Mouse (Mus musculus): ENCODE results near the gene Fam129a. TPM values are rescaled to one million over a fixed set of nuclear protein-coding genes. Genes with fewer than 3 reads are reported as not detected.

The Fam129a gene
- polyA plus RNA-seq, 1 experiment from 2014 or later = 1.9 TPM

GRCm38 (mm10) chr1:151629591-151630250, 58.7 kb downstream of the Fam129a start:
- H3K4me1 ChIP-seq (ENCODE audit: control insufficient read depth, insufficient read depth, low read length) = no peaks in the 10 kb centered on the region
- no peak overlapping the region for H3K9ac ChIP-seq (ENCODE audit: low read length)
- H3K27ac ChIP-seq (ENCODE audit: low read depth, low read length) = no peak overlapping the region
- H3K4me3 ChIP-seq (ENCODE audit: low read depth, low read length) = no peak overlapping the region
- no peaks in the 10 kb centered on the region for H3K27me3 ChIP-seq (ENCODE audit: control insufficient read depth, insufficient read depth, low read length)
- no peak overlapping the region for H3K4me2 ChIP-seq (ENCODE audit: low read depth)
- ATAC-seq (ENCODE audit: insufficient read depth, low FRiP score, low TSS enrichment) (peak; percentile 56; the same call in 1 of the 2 replicates), DNase-seq (ENCODE audit: low spot score) (peak; percentile 51)
- H3K36me3 ChIP-seq (ENCODE audit: control insufficient read depth, insufficient read depth, low read length) = no peaks in the 10 kb centered on the region
- H3K9me3 ChIP-seq (ENCODE audit: control insufficient read depth, low read length) = no peaks in the 10 kb centered on the region
- WGBS = 43% methylated on average over 7 of the region's 7 CpGs

DNA sequence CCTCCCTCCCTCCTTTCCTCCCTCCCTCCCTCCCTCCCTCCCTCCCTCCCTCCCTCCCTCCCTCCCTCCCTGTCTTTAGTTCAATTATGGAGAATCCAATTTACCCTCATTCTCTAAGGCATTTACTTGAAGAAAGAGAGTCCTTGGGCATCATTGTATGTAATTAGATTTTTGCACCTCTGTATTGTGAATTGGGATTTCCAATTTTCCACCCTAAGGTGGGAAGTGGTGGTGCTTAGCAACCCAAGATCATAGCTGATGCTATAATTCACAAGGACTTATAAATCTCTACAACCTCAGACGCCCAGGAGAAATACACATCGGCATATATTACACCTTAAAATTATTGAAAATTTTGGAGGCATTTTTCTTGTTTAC, 59.3 kb downstream of the Fam129a start:
- Histone ChIP-seq H3K4me2 (ENCODE audit: low read depth) (no peak overlapping the region), H3K9ac (ENCODE audit: low read length) (no peak overlapping the region), H3K27ac (ENCODE audit: low read depth, low read length) (no peak overlapping the region), H3K4me3 (ENCODE audit: low read depth, low read length) (no peak overlapping the region), H3K9me3 (ENCODE audit: control insufficient read depth, low read length) (no peaks in the 10 kb centered on the region), H3K27me3 (ENCODE audit: control insufficient read depth, insufficient read depth, low read length) (no peaks in the 10 kb centered on the region), H3K36me3 (ENCODE audit: control insufficient read depth, insufficient read depth, low read length) (no peaks in the 10 kb centered on the region), H3K4me1 (ENCODE audit: control insufficient read depth, insufficient read depth, low read length) (no peaks in the 10 kb centered on the region)
- DNase-seq (ENCODE audit: low spot score) (no peak), ATAC-seq (ENCODE audit: insufficient read depth, low FRiP score, low TSS enrichment) (0 out of 2 replicates have a peak, but pooled peaks have one; percentile 40)
- 87% methylated on average over 2 of the region's 2 CpGs for WGBS

DNA sequence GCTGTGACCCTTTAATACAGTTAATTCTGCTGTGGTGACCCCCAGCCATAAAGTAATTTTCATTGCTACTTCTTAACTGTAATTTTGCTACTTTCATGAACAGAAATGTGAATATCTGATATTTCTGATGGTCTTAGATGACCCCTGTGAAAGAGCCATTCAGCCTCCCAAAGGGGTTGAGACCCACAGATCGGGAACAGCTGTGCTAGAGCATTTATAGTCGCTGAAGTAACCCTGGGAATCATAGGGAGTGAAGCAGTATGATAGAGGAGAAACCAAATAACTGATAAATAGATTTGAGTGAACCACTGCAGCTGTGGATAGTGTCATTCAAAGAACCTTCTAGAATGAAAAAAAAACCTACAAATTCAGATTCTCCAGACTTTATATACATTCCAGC, 60.1 kb downstream of the Fam129a start:
- H3K4me1 ChIP-seq (ENCODE audit: control insufficient read depth, insufficient read depth, low read length) = no peaks in the 10 kb centered on the region
- no peak for ATAC-seq (ENCODE audit: insufficient read depth, low FRiP score, low TSS enrichment)
- 49% methylated on average over 2 of the region's 2 CpGs for WGBS
- DNase-seq (ENCODE audit: low spot score) = no peak
- no peaks in the 10 kb centered on the region for H3K27me3 ChIP-seq (ENCODE audit: control insufficient read depth, insufficient read depth, low read length)
- H3K4me3 ChIP-seq (ENCODE audit: low read depth, low read length) = no peak overlapping the region
- no peaks in the 10 kb centered on the region for H3K9me3 ChIP-seq (ENCODE audit: control insufficient read depth, low read length)
- no peak overlapping the region for H3K27ac ChIP-seq (ENCODE audit: low read depth, low read length)
- no peaks in the 10 kb centered on the region for H3K36me3 ChIP-seq (ENCODE audit: control insufficient read depth, insufficient read depth, low read length)
- no peak overlapping the region for H3K9ac ChIP-seq (ENCODE audit: low read length)
- H3K4me2 ChIP-seq (ENCODE audit: low read depth) = no peak overlapping the region

DNA sequence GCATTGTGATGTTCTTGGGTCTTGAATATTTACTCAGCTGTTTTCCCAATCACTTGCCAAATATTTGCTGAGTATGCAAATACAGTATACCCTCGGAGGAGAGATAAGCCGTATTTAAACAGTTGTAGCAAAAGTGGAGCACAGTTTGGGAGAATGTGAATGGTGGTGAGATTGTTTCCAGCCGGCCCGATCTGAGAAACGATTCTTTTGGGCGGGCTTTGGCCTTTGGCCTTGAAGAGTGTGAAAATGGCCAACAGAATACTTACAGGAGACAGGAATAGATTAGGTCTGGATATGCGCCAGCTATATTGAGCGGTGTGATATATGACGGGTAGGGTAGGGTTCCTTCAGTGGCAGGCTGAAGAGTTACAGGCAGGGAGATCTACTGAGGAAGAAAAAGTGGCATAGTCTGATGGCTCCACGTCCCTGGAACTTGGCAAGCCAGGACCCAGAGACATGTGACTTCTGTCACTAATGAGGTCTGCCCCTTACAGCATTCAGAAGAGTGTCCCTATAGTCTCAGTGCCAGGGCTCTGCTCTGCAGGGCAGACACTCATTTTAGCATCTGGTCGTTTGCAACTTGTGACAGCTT, 60.8 kb downstream of the Fam129a start:
- H3K9ac ChIP-seq (ENCODE audit: low read length) = no peak overlapping the region
- no peak; the same call in 1 of the 2 replicates for ATAC-seq (ENCODE audit: insufficient read depth, low FRiP score, low TSS enrichment)
- no peak overlapping the region for H3K4me3 ChIP-seq (ENCODE audit: low read depth, low read length)
- H3K27me3 ChIP-seq (ENCODE audit: control insufficient read depth, insufficient read depth, low read length) = no peaks in the 10 kb centered on the region
- H3K36me3 ChIP-seq (ENCODE audit: control insufficient read depth, insufficient read depth, low read length) = no peaks in the 10 kb centered on the region
- H3K4me1 ChIP-seq (ENCODE audit: control insufficient read depth, insufficient read depth, low read length) = no peaks in the 10 kb centered on the region
- H3K4me2 ChIP-seq (ENCODE audit: low read depth) = no peak overlapping the region
- H3K27ac ChIP-seq (ENCODE audit: low read depth, low read length) = no peak overlapping the region
- WGBS = 71% methylated on average over 11 of the region's 11 CpGs
- H3K9me3 ChIP-seq (ENCODE audit: control insufficient read depth, low read length) = no peaks in the 10 kb centered on the region
- DNase-seq (ENCODE audit: low spot score) = no peak

DNA sequence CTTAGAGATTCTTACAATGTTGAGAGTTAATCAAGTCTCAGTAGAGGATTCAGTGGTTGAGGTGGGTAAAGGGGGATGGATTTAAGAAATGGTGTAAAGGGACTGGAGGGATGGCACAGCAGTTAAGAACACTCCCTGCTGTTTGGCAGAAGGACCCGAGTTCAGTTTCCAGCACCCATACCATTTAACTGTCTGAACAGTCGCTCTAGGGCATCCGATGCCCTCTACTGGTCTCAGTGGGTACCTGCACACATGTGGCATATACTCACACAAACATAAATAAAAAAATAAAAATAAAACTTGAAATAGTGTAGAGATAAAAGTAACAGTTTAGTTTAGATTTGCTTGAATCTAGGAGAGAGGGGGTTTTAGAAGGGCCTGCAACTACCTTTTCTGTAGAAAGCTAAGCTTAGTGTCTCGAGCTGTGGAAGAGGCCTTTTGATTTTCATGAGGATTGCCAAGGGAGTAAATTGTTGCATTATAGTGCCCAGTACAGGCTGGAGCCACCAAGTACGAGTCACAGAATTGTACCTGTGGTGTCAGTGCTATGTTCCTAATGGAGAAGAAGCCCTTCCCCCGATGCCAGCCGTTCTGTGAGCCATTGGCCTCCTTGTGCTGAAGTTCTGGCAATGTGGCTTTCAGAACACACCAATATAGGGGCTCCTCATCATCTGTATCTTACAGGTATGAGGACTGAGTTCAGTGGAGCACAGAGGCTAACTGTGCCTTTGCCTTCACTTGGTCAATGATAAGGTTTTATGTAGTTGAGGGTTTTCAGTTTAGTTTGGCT, 61.8 kb downstream of the Fam129a start:
- WGBS = 89% methylated on average over 7 of the region's 7 CpGs
- no peak for ATAC-seq (ENCODE audit: insufficient read depth, low FRiP score, low TSS enrichment)

GRCm38 (mm10) chr1:151636637-151637036, 65.7 kb downstream of the Fam129a start:
- H3K36me3 ChIP-seq (ENCODE audit: control insufficient read depth, insufficient read depth, low read length) = no peaks in the 10 kb centered on the region
- H3K4me1 ChIP-seq (ENCODE audit: control insufficient read depth, insufficient read depth, low read length) = no peaks in the 10 kb centered on the region
- H3K4me2 ChIP-seq (ENCODE audit: low read depth) = no peak overlapping the region
- H3K4me3 ChIP-seq (ENCODE audit: low read depth, low read length) = no peak overlapping the region
- no peak for DNase-seq (ENCODE audit: low spot score)
- no peak overlapping the region for H3K9ac ChIP-seq (ENCODE audit: low read length)
- no peak for ATAC-seq (ENCODE audit: insufficient read depth, low FRiP score, low TSS enrichment)
- H3K27ac ChIP-seq (ENCODE audit: low read depth, low read length) = no peak overlapping the region
- no peaks in the 10 kb centered on the region for H3K27me3 ChIP-seq (ENCODE audit: control insufficient read depth, insufficient read depth, low read length)
- H3K9me3 ChIP-seq (ENCODE audit: control insufficient read depth, low read length) = no peaks in the 10 kb centered on the region
- WGBS = 89% methylated on average over 3 of the region's 3 CpGs

More for the DNA sequence above, 61.8 kb downstream of the Fam129a start:
- Histone ChIP-seq H3K9ac (ENCODE audit: low read length) (no peak overlapping the region), H3K4me1 (ENCODE audit: control insufficient read depth, insufficient read depth, low read length) (no peaks in the 10 kb centered on the region), H3K4me2 (ENCODE audit: low read depth) (no peak overlapping the region), H3K9me3 (ENCODE audit: control insufficient read depth, low read length) (no peaks in the 10 kb centered on the region), H3K4me3 (ENCODE audit: low read depth, low read length) (no peak overlapping the region), H3K27ac (ENCODE audit: low read depth, low read length) (no peak overlapping the region), H3K27me3 (ENCODE audit: control insufficient read depth, insufficient read depth, low read length) (no peaks in the 10 kb centered on the region), H3K36me3 (ENCODE audit: control insufficient read depth, insufficient read depth, low read length) (no peaks in the 10 kb centered on the region)
- DNase-seq (ENCODE audit: low spot score) = no peak

DNA sequence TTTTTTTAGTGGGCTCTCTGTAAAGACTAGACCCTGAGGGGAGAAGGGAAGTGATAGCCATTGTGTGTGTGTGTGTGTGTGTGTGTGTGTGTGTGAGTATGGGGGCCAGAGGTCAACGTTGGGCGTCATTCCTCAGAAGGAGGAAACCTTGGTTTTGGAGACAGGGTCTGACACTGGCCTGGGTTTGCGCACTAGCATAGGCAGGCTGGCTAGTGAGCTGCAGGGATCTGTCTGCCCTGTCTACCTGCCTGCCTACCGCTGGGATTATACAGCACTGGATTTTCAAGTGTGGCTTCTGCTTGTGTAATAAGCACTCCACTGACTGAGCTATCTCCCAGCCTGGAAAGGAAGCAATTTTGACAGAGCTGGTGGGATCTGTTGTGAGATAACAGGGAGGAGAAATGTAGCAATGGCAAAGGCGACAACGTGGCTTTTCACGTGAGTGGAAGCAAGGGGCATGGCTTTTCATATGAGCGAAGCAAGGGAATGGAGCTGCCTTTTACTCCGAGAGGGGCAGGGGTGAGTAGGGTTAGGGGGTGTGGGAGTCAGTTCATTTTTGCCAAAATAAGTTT, 66.5 kb downstream of the Fam129a start:
- ATAC-seq (ENCODE audit: insufficient read depth, low FRiP score, low TSS enrichment) = no peak
- Histone ChIP-seq H3K4me1 (ENCODE audit: control insufficient read depth, insufficient read depth, low read length) (no peaks in the 10 kb centered on the region), H3K4me3 (ENCODE audit: low read depth, low read length) (no peak overlapping the region), H3K9ac (ENCODE audit: low read length) (no peak overlapping the region), H3K27me3 (ENCODE audit: control insufficient read depth, insufficient read depth, low read length) (no peaks in the 10 kb centered on the region), H3K27ac (ENCODE audit: low read depth, low read length) (no peak overlapping the region), H3K9me3 (ENCODE audit: control insufficient read depth, low read length) (no peaks in the 10 kb centered on the region), H3K36me3 (ENCODE audit: control insufficient read depth, insufficient read depth, low read length) (no peaks in the 10 kb centered on the region), H3K4me2 (ENCODE audit: low read depth) (no peak overlapping the region)
- no peak for DNase-seq (ENCODE audit: low spot score)
- WGBS = 91% methylated on average over 9 of the region's 9 CpGs

- no peaks in the 10 kb centered on the region for H3K9me3 ChIP-seq (ENCODE audit: control insufficient read depth, low read length)
- H3K4me3 ChIP-seq (ENCODE audit: low read depth, low read length) = no peak overlapping the region
- no peak overlapping the region for H3K9ac ChIP-seq (ENCODE audit: low read length)
- no peak overlapping the region for H3K4me2 ChIP-seq (ENCODE audit: low read depth)
- no peaks in the 10 kb centered on the region for H3K36me3 ChIP-seq (ENCODE audit: control insufficient read depth, insufficient read depth, low read length)
- DNase-seq (ENCODE audit: low spot score) (no peak), ATAC-seq (ENCODE audit: insufficient read depth, low FRiP score, low TSS enrichment) (no peak)
- WGBS = 91% methylated on average over 5 of the region's 5 CpGs
- no peak overlapping the region for H3K27ac ChIP-seq (ENCODE audit: low read depth, low read length)
- H3K27me3 ChIP-seq (ENCODE audit: control insufficient read depth, insufficient read depth, low read length) = no peaks in the 10 kb centered on the region
- H3K4me1 ChIP-seq (ENCODE audit: control insufficient read depth, insufficient read depth, low read length) = no peaks in the 10 kb centered on the region
Observed at GRCm38 (mm10) chr1:151638357-151638756, 67.4 kb downstream of the Fam129a start.

Measured in neural tube, embryonic 11.5 days (tissue).